8 mouse cellular contexts compared by ENCODE assay signal in genomic region chr19:60812036-60812389, GRCm38 (mm10). TPM values are rescaled to one million over a fixed set of nuclear protein-coding genes. Genes with fewer than 3 reads are reported as not detected.
A peak's percentile ranks its signal among the peaks of the same experiment; 100 is the strongest.
DNase-seq lines count a peak whose midpoint lies in the region; ATAC-seq and TF ChIP-seq lines count a peak whose summit lies in the region.

No protein-coding gene starts in this region.

- no peaks in the 10 kb centered on the region; the same call in 1 of the 2 replicates for H3K4me1 ChIP-seq in cerebellum, adult 2 months (ENCODE audit: control insufficient read depth, insufficient read depth, low read length)
- H3K4me1 ChIP-seq in thymus, adult 2 months (replicated peaks; ENCODE audit: control insufficient read depth, insufficient read depth, low read length), result peaks cover 5% of the 10 kb centered on the region; the same call in 1 of the 2 replicates
- H3K4me1 ChIP-seq in liver, embryonic 13.5 days (replicated peaks), result peaks cover 50% of the 10 kb centered on the region

- H3K9me3 ChIP-seq in liver, embryonic 13.5 days (replicated peaks), result no peaks in the 10 kb centered on the region

- peaks cover 18% of the 10 kb centered on the region for H3K36me3 ChIP-seq in thymus, adult 2 months (ENCODE audit: control insufficient read depth, insufficient read depth, low read length)
- H3K36me3 ChIP-seq in liver, embryonic 13.5 days, result peaks cover 25% of the 10 kb centered on the region

- peak overlapping the region; percentile 48 for H3K4me3 ChIP-seq in cerebellum, adult 2 months (replicated peaks; ENCODE audit: insufficient read depth, low read depth, low read length)
- H3K4me3 ChIP-seq in thymus, adult 2 months (ENCODE audit: control insufficient read depth, insufficient read depth, low read length), result peak overlapping the region; percentile 52
- peak overlapping the region; percentile 82 for H3K4me3 ChIP-seq in liver, embryonic 13.5 days (replicated peaks)

- no peak for TF ChIP-seq POLR2A in cerebellum, adult 2 months (IDR thresholded peaks at IDR 0.05; ENCODE audit: borderline replicate concordance, insufficient read depth, low read length)
- no peak for TF ChIP-seq POLR2A in thymus, adult 2 months (IDR thresholded peaks at IDR 0.05; ENCODE audit: control insufficient read depth, extremely low read depth, insufficient read depth, low read length, poor library complexity)

- peak overlapping the region; percentile 90 for H3K9ac ChIP-seq in liver, embryonic 13.5 days

- peak overlapping the region; percentile 73 for H3K4me2 ChIP-seq in liver, embryonic 13.5 days

- 8% methylated on average over 10 of the region's 10 CpGs for WGBS in cerebellum, adult 2 months
- WGBS in thymus, adult 2 months, result 12% methylated on average over 10 of the region's 10 CpGs
- 8% methylated on average over 10 of the region's 10 CpGs for WGBS in liver, embryonic 13.5 days (ENCODE audit: insufficient replicate concordance)

- DNase-seq in cerebellum, adult 2 months, result no peak
- no peak for DNase-seq in cerebellum, postnatal 4 days (ENCODE audit: low spot score in 2 of 2)
- DNase-seq in thymus, adult 2 months, result no peak
- DNase-seq in thymus, postnatal 10 days (ENCODE audit: low spot score in 2 of 2), result no peak
- DNase-seq in liver, embryonic 13.5 days, result no peak
- DNase-seq in adrenal gland, adult 18-20 months (ENCODE audit: low spot score in 2 of 2), result no peak
- DNase-seq in spleen, adult 18-20 months, result no peak
- DNase-seq in gastrocnemius, adult 8-10 months (ENCODE audit: low spot score in 2 of 2), result no peak

- no peak; the same call in 1 of the 2 replicates for ATAC-seq in liver, embryonic 13.5 days (ENCODE audit: low read depth)

- no peaks in the 10 kb centered on the region for H3K27me3 ChIP-seq in cerebellum, adult 2 months (ENCODE audit: control insufficient read depth, insufficient read depth, low read length)
- H3K27me3 ChIP-seq in thymus, adult 2 months (ENCODE audit: control insufficient read depth, insufficient read depth, low read length), result no peaks in the 10 kb centered on the region
- H3K27me3 ChIP-seq in liver, embryonic 13.5 days, result no peaks in the 10 kb centered on the region

- H3K27ac ChIP-seq in cerebellum, adult 2 months (ENCODE audit: insufficient read depth, low read length), result no peak overlapping the region
- no peak overlapping the region for H3K27ac ChIP-seq in thymus, adult 2 months (ENCODE audit: control insufficient read depth, insufficient read depth, low read length)
- H3K27ac ChIP-seq in liver, embryonic 13.5 days, result peak overlapping the region; percentile 89

- TF ChIP-seq CTCF in cerebellum, adult 2 months (IDR thresholded peaks at IDR 0.05; ENCODE audit: borderline replicate concordance, insufficient read depth, low read depth, low read length), result no peak
- TF ChIP-seq CTCF in thymus, adult 2 months (IDR thresholded peaks at IDR 0.05; ENCODE audit: borderline replicate concordance, control insufficient read depth, extremely low read depth, insufficient read depth, low read length, poor library complexity), result no peak

RNA-seq across cellular contexts. Expression of gene Fam45a, which starts 0.6 kb away (rescaled TPM):
- 60.3 and 62.5 TPM in 2 replicates for polyA plus RNA-seq in cerebellum, adult 2 months (2012; rRNA removed)
- polyA plus RNA-seq in thymus, adult 2 months (2012; rRNA removed), result 7.7 and 11.5 TPM in 2 replicates
- 21.9 and 26.8 TPM in 2 replicates for polyA plus RNA-seq in liver, embryonic 13.5 days (2015; fragmentation: Nextera tagmentation; extraction: Ambion mirVana)
- total RNA-seq in adrenal gland, adult 18-20 months (2021), result 10 to 100 TPM; 39.1 to 40.5 TPM
- total RNA-seq in gastrocnemius, adult 8-10 months (2022), result 10 to 100 TPM in 1 of 4 experiments, 1 to 10 TPM in 3; 7.8 to 10.3 (median 9.5) TPM

RNA-seq across cellular contexts. Expression of gene Eif3a, which starts 21.6 kb away (rescaled TPM):
- polyA plus RNA-seq in cerebellum, adult 2 months (2012; rRNA removed), result 69.0 and 73.5 TPM in 2 replicates
- 43.3 and 45.1 TPM in 2 replicates for polyA plus RNA-seq in thymus, adult 2 months (2012; rRNA removed)
- 109 and 129 TPM in 2 replicates for polyA plus RNA-seq in liver, embryonic 13.5 days (2015; fragmentation: Nextera tagmentation; extraction: Ambion mirVana)
- 100 to 1,000 TPM; 147 to 186 TPM for total RNA-seq in adrenal gland, adult 18-20 months (2021)
- total RNA-seq in gastrocnemius, adult 8-10 months (2022), result 10 to 100 TPM; 73.2 to 97.8 (median 91.5) TPM

RNA-seq across cellular contexts. Expression of gene Sfxn4, which starts 49.3 kb away (rescaled TPM):
- polyA plus RNA-seq in cerebellum, adult 2 months (2012; rRNA removed), result 19.3 and 20.0 TPM in 2 replicates
- polyA plus RNA-seq in thymus, adult 2 months (2012; rRNA removed), result 0.98 and 1.7 TPM in 2 replicates
- 1.0 and 1.2 TPM in 2 replicates for polyA plus RNA-seq in liver, embryonic 13.5 days (2015; fragmentation: Nextera tagmentation; extraction: Ambion mirVana)
- 1 to 10 TPM; 6.4 to 7.1 TPM for total RNA-seq in adrenal gland, adult 18-20 months (2021)
- 1 to 10 TPM; 1.9 to 3.1 (median 2.2) TPM for total RNA-seq in gastrocnemius, adult 8-10 months (2022)

RNA-seq across cellular contexts. Expression of gene Nanos1, which starts 56.2 kb away (rescaled TPM):
- 10.0 and 11.4 TPM in 2 replicates for polyA plus RNA-seq in cerebellum, adult 2 months (2012; rRNA removed)
- polyA plus RNA-seq in thymus, adult 2 months (2012; rRNA removed), result 2.2 and 3.4 TPM in 2 replicates
- 0.91 and 1.1 TPM in 2 replicates for polyA plus RNA-seq in liver, embryonic 13.5 days (2015; fragmentation: Nextera tagmentation; extraction: Ambion mirVana)
- 1 to 10 TPM; 1.6 TPM for total RNA-seq in adrenal gland, adult 18-20 months (2021)
- total RNA-seq in gastrocnemius, adult 8-10 months (2022), result under 1 TPM in 1 of 4 experiments, not detected in 3; 0.11 TPM
